Mouse (Mus musculus): ENCODE results near the gene Fgd6. TPM values are rescaled to one million over a fixed set of nuclear protein-coding genes. Genes with fewer than 3 reads are reported as not detected.
A peak's percentile ranks its signal among the peaks of the same experiment; 100 is the strongest.

The Fgd6 gene
- polyA plus RNA-seq, 1 experiment from 2014 or later = 2.4 TPM

GRCm38 (mm10) chr10:94151488-94151887, 115.7 kb downstream of the Fgd6 start:
- Histone ChIP-seq H3K4me2 (no peak overlapping the region), H3K36me3 (peaks cover 5% of the 10 kb centered on the region; the same call in 1 of the 2 replicates), H3K27me3 (no peaks in the 10 kb centered on the region), H3K27ac (replicated peaks) (no peak overlapping the region), H3K9me3 (no peaks in the 10 kb centered on the region), H3K4me3 (no peak overlapping the region), H3K4me1 (replicated peaks) (peaks cover 28% of the 10 kb centered on the region), H3K9ac (no peak overlapping the region)
- no peak for ATAC-seq (ENCODE audit: low FRiP score, low read depth)
- 86% methylated on average over 4 of the region's 4 CpGs for WGBS

DNA sequence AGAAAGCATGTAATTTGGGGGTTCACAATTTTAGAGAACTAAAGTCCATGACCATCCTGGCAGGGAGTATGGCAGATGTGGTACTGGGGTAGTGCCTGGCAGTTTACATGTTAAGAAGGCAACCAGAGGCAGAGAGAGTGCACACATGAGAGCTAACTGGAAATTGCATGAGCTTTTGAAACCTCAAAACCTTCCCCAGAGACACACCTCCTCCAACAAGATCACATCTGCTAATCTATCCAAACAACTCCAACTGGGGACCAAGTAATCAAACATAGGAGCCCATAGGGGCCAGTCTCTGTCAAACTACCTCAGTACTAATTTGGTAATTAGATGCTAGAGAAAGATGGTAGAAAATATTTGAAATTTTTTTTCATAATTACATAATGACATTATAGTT, 118.0 kb downstream of the Fgd6 start:
- no peaks in the 10 kb centered on the region for H3K27me3 ChIP-seq

DNA sequence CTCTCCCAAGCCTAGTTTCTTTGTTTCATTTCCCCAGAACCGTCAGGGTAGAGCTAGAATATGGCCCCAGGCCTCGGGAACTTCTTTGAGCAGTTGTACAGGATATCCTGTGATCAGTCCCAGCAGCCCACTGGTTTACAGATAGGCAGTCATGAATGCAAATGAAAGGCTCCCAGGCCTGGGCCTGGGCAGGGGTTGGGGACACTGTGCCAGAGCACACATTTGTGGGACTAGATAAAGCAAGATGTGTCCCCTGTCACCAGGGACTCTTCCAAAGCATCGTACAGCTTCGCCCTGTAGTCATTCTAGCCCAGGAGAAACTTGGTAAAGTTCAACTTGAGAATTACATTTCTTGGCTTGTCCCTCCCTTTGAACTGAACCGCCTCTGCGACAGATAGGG, 123.2 kb downstream of the Fgd6 start:
- 92% methylated on average over 6 of the region's 6 CpGs for WGBS
- Histone ChIP-seq H3K4me1 (replicated peaks) (no peaks in the 10 kb centered on the region), H3K36me3 (peaks cover 44% of the 10 kb centered on the region), H3K27me3 (no peaks in the 10 kb centered on the region), H3K4me2 (no peak overlapping the region), H3K9ac (no peak overlapping the region), H3K27ac (replicated peaks) (no peak overlapping the region), H3K4me3 (no peak overlapping the region), H3K9me3 (no peaks in the 10 kb centered on the region)
- no peak for ATAC-seq (ENCODE audit: low FRiP score, low read depth)

More for the DNA sequence above, 118.0 kb downstream of the Fgd6 start:
- Histone ChIP-seq H3K9ac (no peak overlapping the region), H3K4me1 (replicated peaks) (peaks cover 20% of the 10 kb centered on the region), H3K9me3 (no peaks in the 10 kb centered on the region), H3K36me3 (peaks cover 18% of the 10 kb centered on the region), H3K27ac (replicated peaks) (no peak overlapping the region), H3K4me3 (no peak overlapping the region), H3K4me2 (no peak overlapping the region)
- no peak for ATAC-seq (ENCODE audit: low FRiP score, low read depth)

- 89% methylated on average over 4 of the region's 4 CpGs for WGBS
- Histone ChIP-seq H3K36me3 (peaks cover 48% of the 10 kb centered on the region), H3K27ac (replicated peaks) (no peak overlapping the region), H3K27me3 (no peaks in the 10 kb centered on the region), H3K4me3 (no peak overlapping the region), H3K4me2 (no peak overlapping the region), H3K9me3 (no peaks in the 10 kb centered on the region), H3K9ac (no peak overlapping the region), H3K4me1 (replicated peaks) (no peaks in the 10 kb centered on the region)
- no peak for ATAC-seq (ENCODE audit: low FRiP score, low read depth)
These were observed 123.6 kb downstream of the Fgd6 start for GRCm38 (mm10) chr10:94159406-94159805.

GRCm38 (mm10) chr10:94161051-94161765, 125.4 kb downstream of the Fgd6 start:
- no peaks in the 10 kb centered on the region for H3K27me3 ChIP-seq
- peaks cover 54% of the 10 kb centered on the region for H3K36me3 ChIP-seq
- ATAC-seq (ENCODE audit: low FRiP score, low read depth) = no peak
- H3K27ac ChIP-seq (replicated peaks) = no peak overlapping the region
- WGBS = 95% methylated on average over 5 of the region's 5 CpGs
- H3K4me1 ChIP-seq (replicated peaks) = no peaks in the 10 kb centered on the region
- no peak overlapping the region for H3K4me3 ChIP-seq
- no peaks in the 10 kb centered on the region for H3K9me3 ChIP-seq
- H3K4me2 ChIP-seq = no peak overlapping the region
- H3K9ac ChIP-seq = no peak overlapping the region

DNA sequence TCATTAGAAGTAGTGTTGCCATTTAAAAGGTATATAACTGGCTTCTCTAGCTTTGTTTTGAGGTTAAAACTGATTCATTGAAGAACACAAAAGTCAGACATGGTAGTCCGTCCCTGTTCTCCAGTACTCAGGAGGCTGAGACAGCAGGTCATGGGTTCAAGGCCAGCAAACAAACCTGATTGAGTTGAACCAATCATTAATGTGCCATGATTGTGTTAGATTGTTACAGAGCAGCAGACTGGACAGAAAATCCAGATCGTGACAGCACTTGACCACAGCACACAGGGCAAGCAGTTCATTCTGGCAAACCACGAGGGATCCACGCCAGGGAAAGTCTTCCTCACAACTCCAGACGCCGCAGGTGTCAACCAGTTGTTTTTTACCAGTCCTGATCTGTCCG, 126.2 kb downstream of the Fgd6 start:
- H3K4me2 ChIP-seq = no peak overlapping the region
- H3K36me3 ChIP-seq = peaks cover 54% of the 10 kb centered on the region
- H3K27ac ChIP-seq (replicated peaks) = no peak overlapping the region
- H3K27me3 ChIP-seq = no peaks in the 10 kb centered on the region
- 97% methylated on average over 7 of the region's 7 CpGs for WGBS
- no peak overlapping the region for H3K4me3 ChIP-seq
- no peak overlapping the region for H3K9ac ChIP-seq
- no peaks in the 10 kb centered on the region for H3K4me1 ChIP-seq (replicated peaks)
- no peaks in the 10 kb centered on the region for H3K9me3 ChIP-seq
- no peak for ATAC-seq (ENCODE audit: low FRiP score, low read depth)

DNA sequence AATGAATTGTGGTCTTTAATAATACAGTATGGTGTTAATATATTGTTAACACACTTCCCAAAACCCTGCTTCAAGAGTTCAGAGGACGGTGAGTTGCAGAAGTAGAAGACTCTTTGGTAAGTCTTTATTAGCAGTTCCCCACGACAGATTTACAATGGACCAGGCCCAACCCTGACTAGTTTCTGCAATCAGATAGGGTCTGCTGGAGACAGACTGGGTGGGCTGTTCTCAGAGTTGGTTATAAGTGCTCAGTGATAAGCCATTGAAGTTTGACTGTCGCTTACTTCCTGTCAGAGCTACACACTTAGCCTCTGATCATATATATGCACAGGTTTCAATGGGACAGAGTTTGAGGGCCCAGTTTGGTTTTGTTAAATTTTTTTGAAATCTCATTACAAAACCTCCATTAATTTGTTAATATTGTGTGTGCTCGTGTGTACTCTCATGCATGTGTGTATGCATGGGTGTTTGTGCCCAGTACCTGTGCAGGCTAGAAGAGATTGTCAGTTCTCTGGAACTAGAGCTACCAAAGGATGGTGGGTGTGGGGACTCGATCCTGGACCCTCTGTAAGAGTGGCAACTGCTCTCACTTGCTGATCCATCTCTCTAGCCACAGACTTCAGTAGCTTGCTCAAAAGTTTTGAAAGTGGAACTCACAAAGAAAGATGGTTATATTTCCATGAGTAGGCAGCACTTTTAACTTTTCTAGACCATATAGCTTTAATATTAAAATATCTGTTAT, 128.5 kb downstream of the Fgd6 start:
- Histone ChIP-seq H3K4me3 (no peak overlapping the region), H3K9ac (no peak overlapping the region), H3K27me3 (no peaks in the 10 kb centered on the region), H3K27ac (replicated peaks) (no peak overlapping the region), H3K9me3 (no peaks in the 10 kb centered on the region), H3K36me3 (peaks cover 52% of the 10 kb centered on the region), H3K4me1 (replicated peaks) (no peaks in the 10 kb centered on the region), H3K4me2 (no peak overlapping the region)
- no peak for ATAC-seq (ENCODE audit: low FRiP score, low read depth)
- 85% methylated on average over 5 of the region's 5 CpGs for WGBS

- 92% methylated on average over 16 of the region's 16 CpGs for WGBS
- ATAC-seq (ENCODE audit: low FRiP score, low read depth) = no peak
- Histone ChIP-seq H3K27ac (replicated peaks) (no peak overlapping the region), H3K9ac (no peak overlapping the region), H3K9me3 (no peaks in the 10 kb centered on the region), H3K4me1 (replicated peaks) (no peaks in the 10 kb centered on the region), H3K4me2 (no peak overlapping the region), H3K27me3 (no peaks in the 10 kb centered on the region), H3K36me3 (peaks cover 54% of the 10 kb centered on the region), H3K4me3 (no peak overlapping the region)
These were observed 129.6 kb downstream of the Fgd6 start for GRCm38 (mm10) chr10:94165426-94165825.

DNA sequence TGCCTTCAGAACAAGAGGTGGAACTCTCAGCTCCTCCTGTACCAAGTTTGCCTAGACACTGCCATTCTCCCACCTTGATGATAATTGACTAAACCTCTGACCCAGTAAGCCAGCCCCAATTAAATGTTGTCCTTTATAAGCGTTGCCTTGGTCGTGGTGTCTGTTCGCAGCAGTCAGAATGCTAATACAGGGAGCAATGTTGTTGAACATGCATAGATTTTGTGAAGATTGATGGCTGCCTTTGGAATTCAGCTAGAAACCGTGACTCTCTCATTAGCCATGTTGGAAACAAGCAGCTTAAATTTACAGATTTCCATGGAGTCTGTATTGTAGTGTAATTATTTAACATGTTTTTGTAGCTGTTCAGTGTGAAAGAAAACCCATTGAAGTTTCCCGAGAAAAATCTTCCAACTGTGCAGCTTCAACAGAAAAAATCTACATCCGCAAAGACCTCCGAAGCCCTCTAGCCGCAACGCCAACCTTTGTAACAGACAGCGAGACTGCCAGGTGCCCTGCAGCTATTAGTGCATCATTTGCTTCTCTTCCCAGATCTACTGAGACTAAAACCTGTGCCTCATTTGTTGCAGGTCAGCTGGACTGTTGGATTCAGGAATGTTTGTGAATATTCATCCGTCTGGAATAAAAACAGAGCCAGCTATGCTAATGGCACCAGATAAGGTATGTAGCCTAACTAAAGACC, 131.4 kb downstream of the Fgd6 start:
- H3K4me1 ChIP-seq (replicated peaks) = 0 out of 2 replicates have a peak, but pooled peaks cover 6% of the 10 kb centered on the region
- H3K9ac ChIP-seq = no peak overlapping the region
- peaks cover 52% of the 10 kb centered on the region for H3K36me3 ChIP-seq
- 38% methylated on average over 11 of the region's 11 CpGs for WGBS
- no peaks in the 10 kb centered on the region for H3K9me3 ChIP-seq
- 0 out of 2 replicates have a peak overlapping the region, but pooled peaks have one; percentile 1 for H3K27ac ChIP-seq (replicated peaks)
- no peaks in the 10 kb centered on the region for H3K27me3 ChIP-seq
- H3K4me2 ChIP-seq = no peak overlapping the region
- no peak overlapping the region for H3K4me3 ChIP-seq
- no peak for ATAC-seq (ENCODE audit: low FRiP score, low read depth)

DNA sequence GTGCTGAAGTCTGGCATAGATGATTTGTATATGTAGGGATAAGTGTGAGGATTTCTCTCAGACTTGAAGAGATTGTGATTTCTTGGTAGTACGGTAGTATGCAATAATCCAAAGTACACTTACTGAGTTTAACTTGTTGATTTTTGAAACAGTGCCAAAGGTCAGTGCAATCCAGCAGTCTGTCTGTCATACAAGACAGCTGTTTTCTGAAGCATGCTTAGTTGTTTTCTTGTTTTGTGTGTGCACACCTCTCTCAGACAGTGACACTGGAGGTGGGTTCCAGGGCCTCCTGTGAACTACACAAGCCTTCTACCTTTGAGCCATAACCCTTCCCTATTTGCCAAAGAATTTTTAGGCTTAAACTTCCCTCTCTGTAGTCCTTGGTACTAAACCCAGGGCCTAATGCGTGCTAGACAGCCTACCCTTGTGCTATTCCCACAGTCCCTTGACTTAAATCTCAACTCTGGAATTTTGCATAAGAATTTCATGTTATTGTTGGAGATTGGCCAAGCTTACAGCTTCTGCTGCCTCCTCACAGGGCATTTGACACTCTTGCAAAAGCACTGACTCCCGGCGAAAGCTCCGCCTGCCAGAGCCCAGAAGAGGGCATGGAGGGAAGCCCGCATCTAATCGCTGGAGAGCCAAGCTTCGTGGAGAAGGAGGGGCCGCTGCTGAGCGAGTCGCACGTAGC, 135.8 kb downstream of the Fgd6 start:
- H3K9me3 ChIP-seq = no peaks in the 10 kb centered on the region
- WGBS = 30% methylated on average over 12 of the region's 12 CpGs
- no peak overlapping the region for H3K9ac ChIP-seq
- H3K4me3 ChIP-seq = no peak overlapping the region
- no peak for ATAC-seq (ENCODE audit: low FRiP score, low read depth)
- H3K36me3 ChIP-seq = peaks cover 45% of the 10 kb centered on the region
- H3K4me1 ChIP-seq (replicated peaks) = 0 out of 2 replicates have a peak, but pooled peaks cover 8% of the 10 kb centered on the region
- H3K27me3 ChIP-seq = no peaks in the 10 kb centered on the region
- H3K4me2 ChIP-seq = no peak overlapping the region
- no peak overlapping the region for H3K27ac ChIP-seq (replicated peaks)

- no peak overlapping the region for H3K9ac ChIP-seq
- no peak for ATAC-seq (ENCODE audit: low FRiP score, low read depth)
These were observed 136.3 kb downstream of the Fgd6 start for GRCm38 (mm10) chr10:94172137-94172536.

More at GRCm38 (mm10) chr10:94172137-94172536, 136.3 kb downstream of the Fgd6 start:
- Histone ChIP-seq H3K27ac (replicated peaks) (no peak overlapping the region), H3K9me3 (no peaks in the 10 kb centered on the region), H3K4me2 (no peak overlapping the region), H3K4me3 (no peak overlapping the region), H3K27me3 (no peaks in the 10 kb centered on the region), H3K36me3 (peaks cover 45% of the 10 kb centered on the region), H3K4me1 (replicated peaks) (0 out of 2 replicates have a peak, but pooled peaks cover 8% of the 10 kb centered on the region)
- WGBS = 48% methylated on average over 11 of the region's 11 CpGs
